ENCODE assay signal across 11 mouse cellular contexts in genomic region chr1:158019161-158019560, GRCm38 (mm10).
A peak's percentile ranks its signal among the peaks of the same experiment; 100 is the strongest.
DNase-seq lines count a peak whose midpoint lies in the region; ATAC-seq and TF ChIP-seq lines count a peak whose summit lies in the region.
"Had no signal": no experiment of that assay in that cellular context is flagged by ENCODE, and none has a peak within 500 bp of the region (broad histone marks: within the 10 kb centered on the region; RNA-seq: fewer than 3 reads in every experiment).

No protein-coding gene starts in this region.

- H3K4me2 ChIP-seq in forebrain, postnatal 0 days (ENCODE audit: low read depth), result no peak overlapping the region
- no peak overlapping the region for H3K4me2 ChIP-seq in lung, embryonic 14.5 days
- H3K4me2 ChIP-seq in limb, embryonic 11.5 days (ENCODE audit: low read depth, severe bottlenecking), result no peak overlapping the region
- H3K4me2 ChIP-seq: heart, embryonic 12.5 days; midbrain, embryonic 12.5 days had no signal

- 41% methylated on average over 7 of the region's 7 CpGs for WGBS in forebrain, embryonic 10.5 days
- WGBS in forebrain, postnatal 0 days, result 34% methylated on average over 7 of the region's 7 CpGs
- WGBS in lung, embryonic 14.5 days, result 12% methylated on average over 7 of the region's 7 CpGs
- WGBS in lung, adult 2 months, result 17% methylated on average over 7 of the region's 7 CpGs
- WGBS in limb, embryonic 11.5 days, result 24% methylated on average over 7 of the region's 7 CpGs

- H3K9me3 ChIP-seq in forebrain, embryonic 10.5 days, result no peaks in the 10 kb centered on the region
- H3K9me3 ChIP-seq in forebrain, postnatal 0 days (ENCODE audit: low read length), result no peaks in the 10 kb centered on the region
- no peaks in the 10 kb centered on the region for H3K9me3 ChIP-seq in lung, embryonic 14.5 days (ENCODE audit: low read depth, low read length)
- H3K9me3 ChIP-seq in limb, embryonic 11.5 days (ENCODE audit: control insufficient read depth, low read length), result no peaks in the 10 kb centered on the region
- H3K9me3 ChIP-seq: heart, embryonic 12.5 days; midbrain, embryonic 12.5 days had no signal

- H3K9ac ChIP-seq in forebrain, postnatal 0 days, result no peak overlapping the region
- H3K9ac ChIP-seq in lung, embryonic 14.5 days, result no peak overlapping the region
- H3K9ac ChIP-seq in limb, embryonic 11.5 days (ENCODE audit: low read length), result no peak overlapping the region
- H3K9ac ChIP-seq: heart, embryonic 12.5 days; midbrain, embryonic 12.5 days had no signal

- H3K27ac ChIP-seq in forebrain, embryonic 10.5 days, result no peak overlapping the region
- no peak overlapping the region for H3K27ac ChIP-seq in forebrain, postnatal 0 days (ENCODE audit: low read depth, low read length)
- H3K27ac ChIP-seq in lung, embryonic 14.5 days (ENCODE audit: low read depth), result no peak overlapping the region
- no peak overlapping the region for H3K27ac ChIP-seq in limb, embryonic 11.5 days (replicated peaks; ENCODE audit: low read depth, low read length)
- H3K27ac ChIP-seq: midbrain, embryonic 12.5 days had no signal

- H3K4me3 ChIP-seq in forebrain, embryonic 10.5 days, result no peak overlapping the region
- H3K4me3 ChIP-seq in forebrain, postnatal 0 days (ENCODE audit: low read depth, low read length), result no peak overlapping the region
- no peak overlapping the region for H3K4me3 ChIP-seq in lung, embryonic 14.5 days (ENCODE audit: low read depth, low read length)
- no peak overlapping the region for H3K4me3 ChIP-seq in lung, adult 2 months (replicated peaks; ENCODE audit: extremely low read depth, low read depth, low read length)
- H3K4me3 ChIP-seq in limb, embryonic 11.5 days (ENCODE audit: low read depth, low read length), result no peak overlapping the region
- H3K4me3 ChIP-seq: heart, embryonic 12.5 days; midbrain, embryonic 12.5 days had no signal

- H3K36me3 ChIP-seq in forebrain, embryonic 10.5 days (replicated peaks), result no peaks in the 10 kb centered on the region
- no peaks in the 10 kb centered on the region for H3K36me3 ChIP-seq in forebrain, postnatal 0 days (ENCODE audit: insufficient read depth)
- H3K36me3 ChIP-seq in lung, embryonic 14.5 days (ENCODE audit: insufficient read depth), result no peaks in the 10 kb centered on the region
- H3K36me3 ChIP-seq in limb, embryonic 11.5 days (ENCODE audit: control insufficient read depth, insufficient read depth, low read length), result no peaks in the 10 kb centered on the region
- H3K36me3 ChIP-seq: heart, embryonic 12.5 days; midbrain, embryonic 12.5 days had no signal

- no peak for TF ChIP-seq CTCF in forebrain, postnatal 0 days (IDR thresholded peaks at IDR 0.05; ENCODE audit: low read depth)
- no peak for TF ChIP-seq CTCF in lung, embryonic 14.5 days (IDR thresholded peaks at IDR 0.05; ENCODE audit: low read depth)
- TF ChIP-seq CTCF in lung, adult 2 months (IDR thresholded peaks at IDR 0.05; ENCODE audit: insufficient read depth, low read length), result no peak

- no peaks in the 10 kb centered on the region for H3K27me3 ChIP-seq in forebrain, embryonic 10.5 days (ENCODE audit: poor library complexity, severe bottlenecking)
- no peaks in the 10 kb centered on the region for H3K27me3 ChIP-seq in forebrain, postnatal 0 days (ENCODE audit: insufficient read depth, low read length)
- H3K27me3 ChIP-seq in lung, embryonic 14.5 days (ENCODE audit: insufficient read depth, low read length), result no peaks in the 10 kb centered on the region
- H3K27me3 ChIP-seq in limb, embryonic 11.5 days (ENCODE audit: control insufficient read depth, insufficient read depth, low read length), result no peaks in the 10 kb centered on the region
- H3K27me3 ChIP-seq: heart, embryonic 12.5 days; midbrain, embryonic 12.5 days had no signal

- ATAC-seq in forebrain, postnatal 0 days, result no peak
- peak; percentile 82; the same call in 1 of the 2 replicates for ATAC-seq in lung, embryonic 14.5 days (ENCODE audit: insufficient read depth)
- no peak for ATAC-seq in limb, embryonic 11.5 days (ENCODE audit: insufficient number of reproducible peaks, low FRiP score, low TSS enrichment, low read depth)

- no peak for TF ChIP-seq POLR2A in lung, adult 2 months (IDR thresholded peaks at IDR 0.05; ENCODE audit: borderline replicate concordance, extremely low read depth, low read depth, low read length)

- DNase-seq in forebrain, embryonic 10.5 days (ENCODE audit: extremely low spot score, low spot score), result peak; percentile 34
- DNase-seq in forebrain, postnatal 0 days, result no peak
- peak; percentile 84 for DNase-seq in lung, embryonic 14.5 days
- no peak for DNase-seq in lung, adult 2 months
- peak; percentile 78 for DNase-seq in embryo, embryonic 10.5 days (ENCODE audit: low spot score)
- DNase-seq in limb, embryonic 11.5 days (ENCODE audit: low spot score), result peak; percentile 73
- no peak for DNase-seq in frontal cortex, adult 2 months (ENCODE audit: extremely low spot score in 1 of 2, low spot score in 1 of 2)
- DNase-seq in urinary bladder, postnatal 10 days (ENCODE audit: low spot score), result no peak
- DNase-seq: B cell, adult 2 months had no signal

- no peaks in the 10 kb centered on the region for H3K4me1 ChIP-seq in forebrain, embryonic 10.5 days
- no peaks in the 10 kb centered on the region for H3K4me1 ChIP-seq in forebrain, postnatal 0 days (ENCODE audit: insufficient read depth)
- no peaks in the 10 kb centered on the region for H3K4me1 ChIP-seq in lung, embryonic 14.5 days (ENCODE audit: insufficient read depth)
- no peaks in the 10 kb centered on the region for H3K4me1 ChIP-seq in lung, adult 2 months (ENCODE audit: control insufficient read depth, insufficient read depth, low read length)
- H3K4me1 ChIP-seq in limb, embryonic 11.5 days (ENCODE audit: control insufficient read depth, insufficient read depth, low read length), result no peaks in the 10 kb centered on the region
- H3K4me1 ChIP-seq: heart, embryonic 12.5 days; midbrain, embryonic 12.5 days had no signal

Comparison
In these comparisons a context has a peak if more than half of its experiments do, and no peak if none do; other contexts are left out.
1. DNase-seq: peak in forebrain, embryonic 10.5 days (single experiment), lung, embryonic 14.5 days (single experiment), embryo, embryonic 10.5 days (single experiment) and limb, embryonic 11.5 days (single experiment); none in forebrain, postnatal 0 days (single experiment), lung, adult 2 months (single experiment), frontal cortex, adult 2 months (0 of 2) and urinary bladder, postnatal 10 days (single experiment).